Mouse (Mus musculus) heart, adult 10 weeks (tissue): ENCODE results near the gene Pes1. TPM values are rescaled to one million over a fixed set of nuclear protein-coding genes. Genes with fewer than 3 reads are reported as not detected.

ENCODE experiments used
- polyA plus RNA-seq: library from polyadenylated mRNA; stranded (reverse); fragments of 350-450 nt; fragmentation: Illumina TruSeq; extraction: RNeasy Lipid Tissue Mini Kit (QIAGEN cat#74804); gene quantifications from one replicate; pipeline ENCODE4 v1.2.3, GENCODE M21; 2014; ENCODE audit warnings: low read depth, low replicate concordance

The Pes1 gene
- polyA plus RNA-seq, result 24.7 TPM

DNA sequence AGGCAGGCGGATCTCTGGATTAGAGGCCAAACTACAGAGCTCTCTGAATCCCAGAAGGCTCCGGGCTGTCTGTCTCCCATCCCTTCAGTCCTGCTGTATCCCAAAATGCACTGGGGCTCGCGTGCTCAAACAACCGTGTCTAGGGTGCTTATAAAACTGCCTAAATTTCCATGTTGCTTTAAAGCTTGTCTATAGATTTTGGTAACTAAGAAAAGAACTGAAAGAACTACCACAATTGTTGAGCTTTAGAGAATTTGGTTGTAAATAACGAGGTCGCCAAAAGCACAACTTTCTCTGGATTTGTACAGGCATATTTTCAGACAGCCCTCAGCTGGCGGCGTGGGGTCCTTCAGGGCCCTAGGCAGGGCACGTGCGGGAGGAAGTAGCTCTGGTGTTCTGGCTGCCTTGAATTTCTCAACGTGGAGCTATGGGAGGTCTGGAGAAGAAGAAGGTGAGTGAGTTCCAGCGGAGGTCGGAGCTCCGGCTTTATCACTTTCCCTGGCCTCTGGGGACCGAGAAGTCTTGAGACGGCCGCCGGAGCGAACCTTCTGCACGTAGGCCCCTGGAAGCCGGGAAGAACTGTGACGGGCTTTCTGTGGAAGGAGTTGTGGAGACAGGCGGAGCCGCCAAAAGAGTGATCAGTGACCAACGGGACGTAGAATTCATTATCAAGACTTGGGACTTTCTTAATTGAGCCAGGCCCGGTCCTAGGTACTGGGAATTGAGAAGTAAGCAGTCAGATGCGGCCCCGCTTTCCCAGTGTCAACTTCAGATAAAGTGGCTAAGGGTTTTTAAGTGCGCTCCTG, at the start of gene Pes1:
Pes1 (plus strand) TSS at position 366 of the 806 bp plus-strand sequence.

DNA sequence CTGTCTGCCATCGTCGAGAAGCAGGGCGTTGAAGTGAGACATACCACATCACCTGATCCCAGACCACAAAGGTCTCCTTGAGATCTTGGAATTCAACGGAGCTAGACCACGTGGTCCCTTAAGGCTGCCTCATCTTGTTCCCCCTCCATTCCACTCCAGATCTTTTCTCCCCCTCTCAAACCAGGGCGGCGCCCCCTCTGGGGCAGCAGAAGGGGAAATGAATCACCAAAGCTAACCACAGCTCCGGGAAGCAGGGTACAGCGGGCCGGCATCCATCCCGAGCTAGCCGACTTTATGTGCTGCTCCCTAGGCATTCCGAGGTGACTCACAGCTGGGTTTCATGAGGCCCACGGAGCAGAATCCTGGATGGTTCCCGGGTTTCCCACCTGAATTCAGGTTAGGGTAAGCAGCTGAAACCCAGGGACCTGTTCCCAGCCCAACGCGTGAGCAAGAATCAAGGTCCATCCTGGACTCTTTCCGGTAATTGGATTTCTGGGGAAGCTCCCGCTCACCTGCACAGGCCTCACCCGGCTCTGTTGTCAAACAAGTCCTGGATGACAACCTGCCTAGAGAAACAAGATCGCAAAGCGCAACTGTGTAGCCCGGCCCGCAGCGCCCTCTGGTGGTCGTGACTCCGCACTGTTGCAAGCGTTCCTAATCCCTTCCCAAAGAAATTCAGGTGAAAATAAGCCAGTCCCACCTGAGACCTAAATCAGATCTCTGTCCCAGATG, 49.5 kb upstream of the Pes1 start, which contains the start of gene Slc35e4:
Slc35e4 (minus strand) TSS at position 556 of the 732 bp plus-strand sequence.

DNA sequence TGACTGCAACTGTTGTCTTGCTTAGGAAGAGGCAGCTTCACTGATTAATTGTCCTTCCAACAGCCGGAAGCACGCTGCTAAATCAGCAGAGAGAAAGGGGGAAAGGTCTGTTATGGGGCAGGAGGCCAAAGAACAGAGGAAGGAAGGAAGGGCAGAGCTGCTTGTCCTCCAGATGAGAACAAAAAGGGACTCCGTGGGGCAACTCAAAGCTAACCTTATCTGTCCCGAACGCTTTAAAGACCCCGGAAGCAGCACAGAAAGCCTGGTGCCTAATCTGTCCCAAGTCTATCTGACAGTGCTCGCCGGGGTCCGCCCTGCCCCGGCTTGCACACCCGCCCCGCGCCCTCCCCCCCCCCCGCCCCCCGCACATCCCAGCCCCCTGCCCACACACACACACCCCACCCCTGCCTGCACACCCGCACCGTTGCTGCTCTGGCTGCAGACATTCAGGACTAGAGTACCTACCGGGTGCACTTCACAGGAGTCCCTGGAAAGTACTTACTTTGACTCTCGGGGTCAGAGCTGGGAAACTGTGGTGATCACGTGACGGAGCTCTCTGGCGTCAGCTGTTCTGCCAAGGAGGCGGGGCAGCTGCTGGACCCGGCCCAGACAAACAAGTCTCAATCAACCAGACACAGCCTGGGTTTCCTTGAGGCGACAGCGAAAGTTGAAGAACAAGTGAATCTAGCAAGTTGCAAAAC, 32.1 kb upstream of the Pes1 start, which contains the start of gene Tcn2:
Tcn2 (minus strand) TSS at position 649 of the 701 bp plus-strand sequence.

DNA sequence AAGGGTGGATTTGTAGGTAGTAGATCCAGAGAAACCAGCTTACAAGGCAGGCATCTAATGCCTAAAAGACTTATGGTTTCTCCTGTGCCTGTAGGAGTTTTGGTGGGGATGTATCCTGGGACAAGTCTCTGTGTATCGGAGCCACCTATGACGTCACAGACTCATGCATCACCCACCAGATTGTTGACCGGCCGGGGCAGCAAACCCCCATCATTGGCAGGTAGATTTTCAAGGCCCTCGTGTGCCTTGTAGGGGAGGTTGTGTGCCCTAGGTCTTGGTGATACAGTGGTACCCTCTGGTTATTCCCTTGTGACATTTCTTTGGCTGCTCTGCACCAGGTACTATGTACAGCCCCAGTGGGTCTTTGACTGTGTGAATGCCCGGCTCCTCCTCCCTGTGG, 12.9 kb downstream of the Pes1 start, which contains the start of gene 4930556J24Rik:
4930556J24Rik (minus strand) TSS at position 101 of the 400 bp plus-strand sequence.

DNA sequence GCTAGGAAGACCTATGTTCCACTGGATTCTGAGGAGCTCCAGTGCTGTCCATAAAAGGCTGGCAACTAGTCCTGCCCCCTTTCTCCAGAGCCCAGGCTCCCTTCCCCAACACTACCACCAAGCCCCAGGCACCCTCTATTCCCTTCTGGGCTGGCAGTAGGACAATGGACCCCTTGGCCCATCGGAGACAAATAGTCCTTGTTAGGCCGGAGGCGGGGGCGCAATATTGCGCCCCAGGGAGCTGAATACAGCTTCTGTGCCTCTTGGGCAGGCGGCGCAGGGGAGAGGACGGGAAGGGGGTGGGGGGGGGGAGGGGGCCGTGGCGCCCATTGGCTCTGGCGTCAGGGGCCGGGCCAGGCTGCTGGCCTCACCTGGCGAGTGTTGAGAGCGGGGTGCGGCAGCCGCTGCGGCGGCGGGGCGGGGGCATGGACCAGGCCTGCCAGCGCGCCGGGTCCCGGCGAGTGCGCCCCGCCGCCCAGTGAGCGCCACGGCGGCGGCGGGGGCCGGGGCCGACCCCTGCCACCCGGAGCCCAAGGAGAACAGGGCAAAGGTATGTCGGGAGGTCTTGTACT, 19.6 kb downstream of the Pes1 start, which contains the start of gene Gal3st1:
Gal3st1 (plus strand) TSS at position 346 of the 572 bp plus-strand sequence.

Other genes with a start within 250 kb of the Pes1 start
- 17.2 TPM for gene Osbp2, start 100.1 kb upstream of the Pes1 start, polyA plus RNA-seq
- gene 4921536K21Rik, start 68.9 kb upstream of the Pes1 start, polyA plus RNA-seq, result 0.45 TPM
- gene Dusp18, start 68.7 kb upstream of the Pes1 start, polyA plus RNA-seq, result 36.9 TPM
- gene Slc35e4, start 49.3 kb upstream of the Pes1 start, polyA plus RNA-seq, result 4.1 TPM
- gene Tcn2, start 31.8 kb upstream of the Pes1 start, polyA plus RNA-seq, result 54.6 TPM
- gene 4930556J24Rik, start 12.8 kb downstream of the Pes1 start, polyA plus RNA-seq, result not detected
- gene Gal3st1, start 19.7 kb downstream of the Pes1 start, polyA plus RNA-seq, result not detected
- 0.29 TPM for gene Sec14l4, start 67.5 kb downstream of the Pes1 start, polyA plus RNA-seq
- gene Sec14l3, start 100.9 kb downstream of the Pes1 start, polyA plus RNA-seq, result not detected
- 152 TPM for gene Mtfp1, start 131.5 kb downstream of the Pes1 start, polyA plus RNA-seq
- 0.71 TPM for gene Sec14l2, start 159.4 kb downstream of the Pes1 start, polyA plus RNA-seq
- 19.4 TPM for gene Rnf215, start 171.2 kb downstream of the Pes1 start, polyA plus RNA-seq
- 7.5 TPM for gene Ccdc157, start 196.3 kb downstream of the Pes1 start, polyA plus RNA-seq
- gene Sf3a1, start 196.4 kb downstream of the Pes1 start, polyA plus RNA-seq, result 23.1 TPM
- 13.9 TPM for gene Tbc1d10a, start 222.8 kb downstream of the Pes1 start, polyA plus RNA-seq